Mouse (Mus musculus) CD4-positive helper T cell, adult 2 months (primary cell): ENCODE results near the gene Rsc1a1.

ENCODE experiments used
- DNase-seq: peaks from one replicate; pipeline ENCODE4 v3.0.0-alpha.2; 2012; ENCODE audit warnings: low read depth, missing footprints, low spot score

The Rsc1a1 gene

DNA sequence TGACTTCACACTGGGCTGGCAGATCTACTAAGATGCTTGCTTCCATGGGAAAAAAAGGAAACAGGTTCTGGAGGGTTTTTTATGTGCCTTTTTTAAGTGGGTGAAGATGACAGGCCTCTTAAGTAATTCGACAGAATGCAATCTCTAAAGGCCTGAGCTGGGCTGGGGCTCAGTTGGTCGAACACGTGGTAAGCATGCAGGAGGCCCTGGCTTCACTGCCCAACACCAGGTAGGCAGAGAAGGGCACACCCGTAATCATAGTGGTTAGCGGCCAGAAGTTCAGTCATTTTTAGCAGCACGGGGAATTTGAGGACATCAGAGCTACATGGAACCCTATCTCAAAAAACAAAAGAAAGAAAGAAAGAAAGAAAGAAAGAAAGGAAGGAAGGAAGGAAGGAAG is 30.9 kb downstream of the Rsc1a1 start:
- DNase-seq = no peak

DNA sequence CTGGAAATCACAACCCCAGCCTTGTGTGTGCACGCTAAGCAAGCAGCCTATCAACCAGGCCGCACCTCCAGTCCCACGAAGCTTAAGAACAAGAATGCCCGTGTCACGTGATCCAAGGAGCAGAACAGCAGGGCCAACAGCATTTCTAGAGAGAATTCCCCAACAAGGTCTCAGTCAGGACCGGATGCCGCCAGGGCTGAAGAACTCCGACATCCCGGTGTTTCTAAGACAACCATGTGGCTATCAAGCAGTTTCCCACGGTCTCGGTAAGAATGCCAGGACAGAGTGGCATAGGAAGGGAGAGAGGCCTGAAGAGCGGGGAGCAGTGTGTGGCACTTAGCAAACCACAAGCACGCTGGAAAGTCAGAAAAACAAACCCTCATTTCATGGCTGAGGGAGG is 31.6 kb downstream of the Rsc1a1 start:
- DNase-seq = no peak

DNA sequence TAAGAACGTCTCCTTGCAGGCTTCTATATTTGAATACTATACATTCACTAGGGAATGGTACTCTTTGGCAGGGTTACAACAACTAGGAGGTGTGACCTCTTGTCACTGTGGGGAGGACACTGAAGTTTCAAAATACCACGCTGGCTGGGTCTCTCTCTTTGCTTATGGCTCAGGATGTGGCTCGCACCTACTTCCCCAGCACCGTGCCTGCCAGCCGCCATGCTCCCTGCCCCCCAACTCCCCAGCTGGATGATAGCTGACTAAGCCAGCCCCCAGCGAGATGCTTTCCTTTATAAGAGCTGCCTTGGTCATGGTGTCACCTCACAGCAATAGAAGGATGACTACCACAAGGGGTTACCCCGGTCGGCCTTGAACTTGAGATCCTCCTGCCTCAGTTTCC is 32.4 kb downstream of the Rsc1a1 start:
- DNase-seq = no peak

DNA sequence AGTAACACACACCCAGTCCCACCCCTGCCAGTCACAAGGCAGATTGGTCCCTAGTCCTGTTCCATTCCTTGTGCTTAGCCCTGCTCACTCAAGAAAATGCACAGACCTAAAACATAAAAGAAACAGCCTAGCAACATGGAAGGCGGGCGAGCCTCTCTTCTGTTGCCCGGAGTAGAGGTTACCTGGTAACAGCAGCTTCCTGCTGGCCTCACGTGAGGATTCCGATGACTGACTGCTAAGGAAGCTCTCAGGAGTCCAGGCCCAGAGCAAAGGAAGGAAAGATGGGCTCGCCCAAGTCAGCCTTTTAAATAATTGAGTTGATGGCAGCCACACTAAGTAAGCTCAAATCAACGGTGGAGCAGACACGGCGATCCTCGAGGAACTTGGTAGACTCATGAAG is 33.5 kb downstream of the Rsc1a1 start:
- DNase-seq = no peak

DNA sequence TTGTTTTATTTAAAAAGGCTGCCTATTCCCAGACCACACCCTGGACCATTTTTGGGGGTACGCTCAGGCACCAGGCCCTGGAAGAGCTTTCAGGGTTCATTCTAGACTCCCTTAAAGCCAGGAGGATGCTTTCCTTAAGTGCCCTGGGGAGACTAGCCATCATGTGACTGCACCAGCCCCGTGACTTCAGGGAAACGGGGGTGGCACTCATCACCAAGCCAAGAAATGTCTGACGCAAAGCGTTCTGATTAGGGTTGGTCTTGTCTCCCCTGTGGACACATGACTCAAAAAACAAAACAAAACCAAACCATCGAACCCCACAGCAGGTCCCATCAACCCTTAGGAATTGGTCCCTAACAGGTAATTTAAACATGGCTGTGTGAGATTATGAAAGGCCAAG is 34.1 kb downstream of the Rsc1a1 start:
- no peak for DNase-seq

DNA sequence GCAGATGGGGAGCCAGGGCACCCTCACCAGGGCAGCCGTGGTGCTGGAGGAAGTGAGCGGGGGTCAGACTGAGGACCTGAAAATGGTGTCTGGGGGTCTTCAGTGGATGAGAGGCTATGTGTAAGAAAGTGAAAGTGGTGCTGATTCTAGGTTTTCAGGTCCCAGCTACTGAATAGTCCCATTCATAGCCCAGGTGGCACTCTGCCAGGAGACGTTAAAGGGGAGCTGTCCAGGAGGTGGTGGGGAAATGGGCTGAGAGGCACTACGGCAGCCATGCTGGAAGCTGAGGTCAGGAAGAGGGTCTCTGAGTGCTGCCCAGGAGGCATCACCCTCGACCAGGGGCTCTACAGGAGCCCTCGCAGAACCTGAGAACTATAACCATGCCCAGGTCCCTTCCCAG is 36.2 kb downstream of the Rsc1a1 start:
- no peak for DNase-seq

DNA sequence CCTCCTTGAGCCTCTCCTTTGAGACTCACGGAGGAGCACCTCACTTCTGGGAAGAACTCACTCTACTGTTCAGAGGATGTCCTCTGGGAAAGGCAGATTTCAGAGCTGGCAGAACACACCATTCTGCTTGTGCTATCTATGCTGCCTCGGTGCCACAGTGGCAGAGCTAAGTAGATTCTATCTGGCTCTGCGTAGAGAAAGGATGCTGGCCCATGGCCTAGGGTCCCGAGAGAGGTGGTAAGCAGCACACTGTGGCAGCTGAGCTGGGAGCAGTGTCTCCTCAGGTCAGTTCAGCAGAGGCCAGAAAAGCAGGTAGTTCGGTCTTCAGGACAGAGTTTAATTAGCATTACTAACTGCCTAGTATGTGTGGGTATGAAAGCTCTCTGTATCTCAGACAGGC is 37.1 kb downstream of the Rsc1a1 start:
- DNase-seq = no peak

DNA sequence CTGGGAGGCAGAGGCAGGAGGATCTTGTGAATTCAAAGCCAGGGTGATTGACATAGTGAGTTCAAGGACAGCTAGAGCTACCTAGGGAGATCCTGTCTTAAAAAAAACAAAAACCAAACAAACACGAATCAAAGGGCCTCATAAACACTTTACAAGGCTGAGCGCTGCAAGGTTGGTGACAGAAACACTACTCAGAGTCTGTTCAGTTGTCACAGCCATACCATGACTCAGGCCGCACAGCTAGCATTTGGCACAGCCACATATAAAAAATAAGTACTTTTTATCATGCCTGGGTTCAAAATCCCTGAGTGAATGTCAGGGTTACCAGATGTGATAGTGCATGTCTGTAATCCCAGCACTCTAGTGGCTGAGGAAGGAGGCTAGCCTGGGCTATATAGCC is 38.2 kb downstream of the Rsc1a1 start:
- no peak for DNase-seq

DNA sequence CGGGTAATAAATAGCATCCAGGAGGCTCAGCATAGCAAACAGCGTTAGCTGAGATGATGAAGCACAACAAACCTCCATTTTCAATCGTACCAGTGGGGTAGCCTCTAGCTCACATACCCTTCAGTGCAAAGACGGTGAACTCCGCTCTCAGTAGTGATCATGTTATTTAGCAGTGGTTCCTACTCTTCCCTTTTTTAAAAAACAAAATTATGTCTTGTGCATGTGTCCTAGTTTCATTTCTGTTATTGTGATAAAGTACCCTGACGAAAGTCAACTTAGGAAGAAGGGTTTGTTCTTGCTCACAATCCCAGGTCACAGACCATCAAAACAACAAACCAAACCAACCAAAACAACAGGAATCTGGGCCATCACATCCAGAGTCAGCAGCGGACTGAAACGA is 39.4 kb downstream of the Rsc1a1 start:
- no peak for DNase-seq

DNA sequence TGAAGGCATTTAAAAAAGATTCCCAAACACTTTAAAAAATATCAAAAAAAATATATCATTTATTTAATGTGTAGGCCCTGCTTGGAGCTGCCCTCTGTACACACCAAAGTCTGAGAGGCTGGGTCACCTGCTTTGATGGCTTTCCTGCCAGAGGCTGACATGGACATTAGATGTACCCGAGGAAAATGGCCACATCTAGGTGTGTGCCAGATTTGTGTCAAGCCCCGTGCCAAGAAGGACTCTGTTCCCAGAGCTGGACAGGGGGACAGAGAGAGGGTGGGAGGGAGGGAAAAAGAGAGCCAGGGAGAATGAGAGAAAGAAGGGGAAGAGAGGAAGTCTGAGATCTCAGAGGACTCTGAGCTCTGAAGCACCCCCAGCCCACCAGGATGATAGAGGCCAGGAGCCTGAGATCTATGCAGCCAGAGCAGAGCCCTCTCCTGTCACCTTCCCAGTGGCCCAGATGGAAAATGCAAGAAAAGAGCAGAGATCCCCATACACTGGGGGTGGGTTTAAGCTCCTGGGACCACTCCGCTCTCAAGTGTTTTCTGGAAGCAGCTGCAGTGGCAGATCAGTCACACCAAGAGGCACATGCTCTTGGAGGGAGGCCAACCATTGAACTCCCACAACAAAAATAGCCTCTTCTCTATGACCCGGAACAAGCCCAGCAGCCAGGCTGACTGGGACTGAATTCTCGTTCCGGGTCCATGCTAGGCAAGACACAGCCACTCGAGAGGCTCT is 42.1 kb downstream of the Rsc1a1 start:
- no peak for DNase-seq

DNA sequence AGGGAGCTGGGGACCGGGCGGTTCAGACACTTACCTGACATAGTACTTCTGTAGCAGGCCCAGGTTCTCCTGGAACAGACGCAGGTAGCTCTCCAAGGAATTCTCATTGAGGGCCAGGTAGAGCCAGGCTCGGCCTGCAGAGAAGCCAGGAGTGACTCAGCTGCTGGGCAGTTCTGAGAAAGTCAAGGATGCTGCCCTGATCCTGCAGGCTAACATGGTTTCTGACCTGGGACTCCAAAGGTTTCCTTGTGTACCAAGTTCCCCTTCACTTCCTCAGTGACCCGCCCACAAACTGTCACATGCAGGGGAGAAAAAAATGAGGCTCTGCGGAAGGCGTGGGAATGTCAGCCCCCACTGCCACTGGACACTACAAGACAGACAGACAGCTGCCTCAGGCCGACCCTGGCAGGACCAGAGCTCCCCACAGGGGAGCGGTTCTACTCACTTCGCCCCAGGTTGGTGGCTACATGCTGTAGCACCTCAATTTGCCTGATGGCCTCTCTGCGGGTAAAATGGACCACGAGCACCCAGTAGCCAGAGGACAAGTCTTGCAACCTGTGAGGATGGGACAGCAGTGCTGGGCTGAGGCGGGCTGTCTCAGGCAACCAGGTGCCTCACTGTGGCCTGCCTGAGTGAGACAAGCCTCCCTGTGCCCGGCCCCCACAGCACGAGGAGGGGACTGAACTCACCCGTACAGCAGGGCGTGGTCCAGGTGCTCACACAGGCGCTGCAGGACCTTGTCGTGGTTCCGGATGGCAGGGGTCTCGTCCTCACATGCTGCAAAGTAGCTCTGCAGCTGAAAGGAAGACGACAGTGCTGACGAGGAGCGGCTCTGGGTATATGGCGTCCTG is 43.2 kb downstream of the Rsc1a1 start:
- no peak for DNase-seq

DNA sequence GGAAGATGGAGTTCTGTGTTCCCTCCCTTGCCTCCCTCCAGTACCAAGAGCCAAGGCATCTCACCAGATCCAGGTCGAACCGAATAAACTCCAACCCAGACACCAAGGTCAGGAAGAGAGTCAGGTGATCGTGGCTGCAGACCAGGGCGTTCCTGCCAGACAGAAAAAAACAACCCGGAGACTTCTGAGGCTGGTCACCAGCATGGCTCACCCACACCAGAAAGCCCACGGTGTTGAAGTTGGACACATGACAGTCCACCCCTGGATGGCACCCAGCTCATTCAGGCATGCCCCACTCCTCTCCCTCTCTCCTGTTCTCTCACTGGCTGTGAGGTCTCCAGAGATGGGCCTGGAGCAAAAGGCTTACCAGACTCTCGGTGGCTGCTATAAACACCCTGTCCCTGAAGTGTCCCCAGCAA is 44.0 kb downstream of the Rsc1a1 start:
- no peak for DNase-seq

DNA sequence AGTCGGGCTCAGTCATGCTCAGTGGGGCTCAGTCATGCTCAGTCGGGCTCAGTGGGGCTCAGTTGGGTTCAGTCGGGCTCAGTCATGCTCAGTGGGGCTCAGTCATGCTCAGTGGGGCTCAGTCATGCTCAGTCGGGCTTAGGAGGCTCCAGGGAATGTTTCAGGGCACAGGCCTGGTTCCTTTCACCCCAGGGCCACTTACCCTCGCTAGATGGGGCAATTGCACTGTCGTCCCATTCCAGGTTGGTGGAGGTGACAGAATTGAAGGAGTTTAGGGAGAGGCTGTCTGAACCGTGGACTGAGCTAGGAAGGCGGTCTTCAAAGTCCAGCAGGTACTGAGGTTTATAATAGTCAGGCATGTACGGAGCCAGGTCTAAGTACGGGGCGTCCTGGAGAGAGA is 45.9 kb downstream of the Rsc1a1 start:
- no peak for DNase-seq

DNA sequence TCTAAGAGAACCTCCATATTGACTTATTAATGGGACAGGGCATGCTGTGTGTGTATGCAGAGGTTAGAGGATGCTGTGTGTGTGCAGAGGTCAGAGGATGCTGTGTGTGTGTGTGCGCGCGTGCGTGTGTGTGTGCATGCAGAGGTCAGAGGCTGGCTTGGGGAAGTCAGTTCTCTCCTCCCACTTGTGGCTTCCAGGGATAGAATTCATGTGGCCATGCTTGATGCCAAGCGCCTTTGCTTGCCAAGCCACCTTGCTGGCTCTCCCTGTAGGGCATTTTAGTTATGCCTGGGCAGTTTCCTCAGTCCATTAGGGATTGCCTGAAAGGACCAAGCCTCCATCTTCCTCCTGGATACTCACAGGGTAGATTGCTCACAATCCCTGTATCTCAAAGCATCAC is 48.7 kb downstream of the Rsc1a1 start:
- no peak for DNase-seq

DNA sequence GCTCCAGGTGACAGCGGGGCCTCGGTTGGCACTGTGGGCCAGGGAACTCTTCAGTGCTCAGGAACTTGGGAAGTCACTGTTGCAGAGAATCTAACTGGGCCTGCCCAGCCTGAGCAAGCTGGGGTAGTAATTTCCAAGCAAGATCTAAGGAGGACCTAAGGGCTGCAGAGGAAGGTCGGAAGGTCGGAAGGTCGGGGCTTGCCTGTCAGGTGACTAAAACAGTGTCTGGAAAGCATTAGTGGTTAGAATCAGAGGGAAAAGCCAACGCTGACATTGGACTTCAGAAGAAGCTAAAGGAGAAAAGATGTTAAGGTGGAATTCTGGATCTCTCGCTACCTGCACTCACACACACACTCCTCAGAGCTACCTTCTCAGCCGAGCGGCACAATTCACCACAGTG is 49.4 kb downstream of the Rsc1a1 start:
- DNase-seq = no peak
